Mouse (Mus musculus): Measurements from ENCODE around the gene Mt2. TPM values are rescaled to one million over a fixed set of nuclear protein-coding genes. Genes with fewer than 3 reads are reported as not detected.
"Not testable (repeated sequence)": the region's sequence is repeated elsewhere in the genome, so short reads cannot be mapped to it uniquely, and the experiment has no call there.

Gene Mt2
- polyA plus RNA-seq, 1 experiment from 2014 or later: 143 TPM

GRCm38 (mm10) chr8:94152513-94153300, 19.8 kb upstream of the Mt2 start, which contains the start of gene Mt3:
Gene Mt3, plus strand, starts transcription at chr8:94152607.
- Histone ChIP-seq H3K4me1 (ENCODE audit: insufficient read depth, low read depth, low read length) (no peaks in the 10 kb centered on the region), H3K4me2 (replicated peaks; ENCODE audit: low read depth, low read length) (peak within 1 kb of the TSS; percentile 40), H3K9me3 (ENCODE audit: low read length) (no peaks in the 10 kb centered on the region), H3K9ac (replicated peaks; ENCODE audit: low read depth) (no peak within 1 kb of the TSS), H3K4me3 (ENCODE audit: low read depth, low read length) (no peak within 1 kb of the TSS), H3K27me3 (replicated peaks; ENCODE audit: insufficient read depth, low read length) (no peaks in the 10 kb centered on the region), H3K36me3 (ENCODE audit: insufficient read depth, low read length) (no peaks in the 10 kb centered on the region), H3K27ac (ENCODE audit: low read length) (no peak within 1 kb of the TSS)
- ATAC-seq: peak; percentile 71
- peak; percentile 55 for DNase-seq (ENCODE audit: low spot score)
- no peak for TF ChIP-seq EP300 (IDR thresholded peaks at IDR 0.05)
- TF ChIP-seq CTCF (IDR thresholded peaks at IDR 0.05): peak; percentile 43
- WGBS: 5% methylated on average over 29 of the region's 29 CpGs

- no peaks in the 10 kb centered on the region for H3K27me3 ChIP-seq (replicated peaks; ENCODE audit: insufficient read depth, low read length)
- no peaks in the 10 kb centered on the region for H3K36me3 ChIP-seq (ENCODE audit: insufficient read depth, low read length)
- ATAC-seq: no peak
- no peak overlapping the region for H3K4me2 ChIP-seq (replicated peaks; ENCODE audit: low read depth, low read length)
- TF ChIP-seq CTCF (IDR thresholded peaks at IDR 0.05): no peak
- no peak for DNase-seq (ENCODE audit: low spot score)
- no peaks in the 10 kb centered on the region for H3K9me3 ChIP-seq (ENCODE audit: low read length)
- no peak overlapping the region for H3K9ac ChIP-seq (replicated peaks; ENCODE audit: low read depth)
- no peak overlapping the region for H3K27ac ChIP-seq (ENCODE audit: low read length)
- WGBS: 29% methylated on average over 7 of the region's 7 CpGs
- H3K4me1 ChIP-seq (ENCODE audit: insufficient read depth, low read depth, low read length): no peaks in the 10 kb centered on the region
- no peak overlapping the region for H3K4me3 ChIP-seq (ENCODE audit: low read depth, low read length)
Measured at GRCm38 (mm10) chr8:94153451-94153850, 19.0 kb upstream of the Mt2 start.

DNA sequence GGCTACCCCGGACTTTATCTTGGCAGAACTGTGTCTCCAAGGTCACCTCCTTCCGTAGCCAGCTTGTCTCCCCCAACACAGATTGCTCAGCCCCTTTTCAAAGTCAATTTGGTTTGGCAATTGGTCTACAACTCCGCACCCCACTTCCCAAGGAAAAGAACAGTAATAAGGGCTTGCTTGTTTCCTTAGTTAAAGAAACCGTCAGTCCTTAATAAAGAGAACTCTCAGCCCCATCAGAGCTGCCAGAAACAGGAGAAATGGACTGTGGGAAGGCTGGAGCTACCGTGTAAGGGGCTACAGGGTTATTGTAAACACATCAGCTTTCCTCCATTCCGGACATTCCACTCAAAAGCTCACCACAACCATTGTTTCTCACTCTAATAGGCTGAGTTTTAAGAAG, 17.9 kb upstream of the Mt2 start:
- 24% methylated on average over 6 of the region's 6 CpGs for WGBS
- no peak overlapping the region for H3K4me2 ChIP-seq (replicated peaks; ENCODE audit: low read depth, low read length)
- ATAC-seq: no peak
- DNase-seq (ENCODE audit: low spot score): no peak
- no peak overlapping the region for H3K9ac ChIP-seq (replicated peaks; ENCODE audit: low read depth)
- no peaks in the 10 kb centered on the region for H3K27me3 ChIP-seq (replicated peaks; ENCODE audit: insufficient read depth, low read length)
- no peaks in the 10 kb centered on the region for H3K9me3 ChIP-seq (ENCODE audit: low read length)
- H3K36me3 ChIP-seq (ENCODE audit: insufficient read depth, low read length): no peaks in the 10 kb centered on the region
- H3K4me1 ChIP-seq (ENCODE audit: insufficient read depth, low read depth, low read length): no peaks in the 10 kb centered on the region
- H3K4me3 ChIP-seq (ENCODE audit: low read depth, low read length): no peak overlapping the region
- TF ChIP-seq EP300 (IDR thresholded peaks at IDR 0.05) (no peak), CTCF (IDR thresholded peaks at IDR 0.05) (no peak)
- no peak overlapping the region for H3K27ac ChIP-seq (ENCODE audit: low read length)

- no peak overlapping the region for H3K9ac ChIP-seq (replicated peaks; ENCODE audit: low read depth)
- no peak overlapping the region for H3K27ac ChIP-seq (ENCODE audit: low read length)
- no peak for TF ChIP-seq EP300 (IDR thresholded peaks at IDR 0.05)
- TF ChIP-seq CTCF (IDR thresholded peaks at IDR 0.05): no peak
- ATAC-seq (peak; percentile 56), DNase-seq (ENCODE audit: low spot score) (peak; percentile 46)
- H3K4me2 ChIP-seq (replicated peaks; ENCODE audit: low read depth, low read length): no peak overlapping the region
- H3K4me1 ChIP-seq (ENCODE audit: insufficient read depth, low read depth, low read length): no peaks in the 10 kb centered on the region
- no peaks in the 10 kb centered on the region for H3K9me3 ChIP-seq (ENCODE audit: low read length)
- H3K4me3 ChIP-seq (ENCODE audit: low read depth, low read length): no peak overlapping the region
- no peaks in the 10 kb centered on the region for H3K36me3 ChIP-seq (ENCODE audit: insufficient read depth, low read length)
- 50% methylated on average over 4 of the region's 4 CpGs for WGBS
- no peaks in the 10 kb centered on the region for H3K27me3 ChIP-seq (replicated peaks; ENCODE audit: insufficient read depth, low read length)
Measured at GRCm38 (mm10) chr8:94156092-94156491, 16.4 kb upstream of the Mt2 start.

- not testable (repeated sequence) for H3K4me3 ChIP-seq (ENCODE audit: low read depth, low read length); H3K4me2 ChIP-seq (replicated peaks; ENCODE audit: low read depth, low read length); H3K27ac ChIP-seq (ENCODE audit: low read length); DNase-seq (ENCODE audit: low spot score); H3K9me3 ChIP-seq (ENCODE audit: low read length); ATAC-seq; H3K36me3 ChIP-seq (ENCODE audit: insufficient read depth, low read length); H3K9ac ChIP-seq (replicated peaks; ENCODE audit: low read depth); H3K4me1 ChIP-seq (ENCODE audit: insufficient read depth, low read depth, low read length); H3K27me3 ChIP-seq (replicated peaks; ENCODE audit: insufficient read depth, low read length)
- WGBS: 75% methylated on average over 8 of the region's 8 CpGs
Measured at GRCm38 (mm10) chr8:94165772-94166171, 6.7 kb upstream of the Mt2 start.

GRCm38 (mm10) chr8:94167244-94167643, 5.2 kb upstream of the Mt2 start:
- peaks cover 3% of the 10 kb centered on the region; the same call in 1 of the 2 replicates for H3K27me3 ChIP-seq (replicated peaks; ENCODE audit: insufficient read depth, low read length)
- no peak overlapping the region for H3K4me3 ChIP-seq (ENCODE audit: low read depth, low read length)
- WGBS: 6% methylated on average over 6 of the region's 6 CpGs
- TF ChIP-seq EP300 (IDR thresholded peaks at IDR 0.05): no peak
- peak; percentile 95 for TF ChIP-seq CTCF (IDR thresholded peaks at IDR 0.05)
- no peaks in the 10 kb centered on the region for H3K36me3 ChIP-seq (ENCODE audit: insufficient read depth, low read length)
- DNase-seq (ENCODE audit: low spot score): peak; percentile 75
- H3K27ac ChIP-seq (ENCODE audit: low read length): no peak overlapping the region
- peaks cover 5% of the 10 kb centered on the region; the same call in 1 of the 2 replicates for H3K4me1 ChIP-seq (ENCODE audit: insufficient read depth, low read depth, low read length)
- no peak overlapping the region for H3K4me2 ChIP-seq (replicated peaks; ENCODE audit: low read depth, low read length)
- no peak overlapping the region for H3K9ac ChIP-seq (replicated peaks; ENCODE audit: low read depth)
- ATAC-seq: peak; percentile 43; the same call in 1 of the 2 replicates
- H3K9me3 ChIP-seq (ENCODE audit: low read length): no peaks in the 10 kb centered on the region

Measured in lung, postnatal 0 days (tissue).